Mouse (Mus musculus) lung, postnatal 0 days (tissue): Measurements from ENCODE around the gene Themis2.
"Not testable (repeated sequence)": the region's sequence is repeated elsewhere in the genome, so short reads cannot be mapped to it uniquely, and the experiment has no call there.

Experiments used
- CTCF ChIP-seq: IDR thresholded peaks from 2 replicates; pipeline ENCODE4 v1.5.1; 2016; ENCODE audit warnings: antibody characterized with exemption, mild to moderate bottlenecking
- EP300 ChIP-seq: IDR thresholded peaks from 2 replicates; pipeline ENCODE4 v1.6.1; 2016; ENCODE audit warnings: antibody characterized with exemption, mild to moderate bottlenecking, control low read depth

GRCm38 (mm10) chr4:132793322-132794004 lies 2.7 kb downstream of the Themis2 start:
- not testable (repeated sequence) for TF ChIP-seq CTCF, EP300
